Mouse (Mus musculus) limb, embryonic 14.5 days (tissue): Measurements from ENCODE around the gene Lifr. TPM values are rescaled to one million over a fixed set of nuclear protein-coding genes. Genes with fewer than 3 reads are reported as not detected.

Source experiments
- ATAC-seq: fragments of 200-750 bp; cut with Nextera tagmentation; 2 replicates; pipeline ENCODE4 v1.8.0; 2017; ENCODE audit warnings: low read depth, moderate number of reproducible peaks, moderate TSS enrichment; ENCODE audit not compliant: low FRiP score
- DNase-seq: peaks from one replicate; pipeline ENCODE4 v3.0.0-alpha.2; 2015; ENCODE audit warnings: low spot score
- H3K27ac ChIP-seq: fragments of 300-500 bp; sonication (generic); replicated peaks from 2 replicates; pipeline ENCODE4 v1.5.1; 2014; ENCODE audit warnings: low read depth, mild to moderate bottlenecking, low read length, moderate library complexity, mixed read lengths
- H3K27me3 ChIP-seq: fragments of 300-500 bp; sonication (generic); 2 replicates; pipeline ENCODE4 v1.6.1; 2014; ENCODE audit warnings: low read length, mixed read lengths; ENCODE audit not compliant: control insufficient read depth, insufficient read depth
- H3K36me3 ChIP-seq: fragments of 300-500 bp; sonication (generic); 2 replicates; pipeline ENCODE4 v1.6.1; 2014; ENCODE audit warnings: mild to moderate bottlenecking, low read length, moderate library complexity, mixed read lengths; ENCODE audit not compliant: control insufficient read depth, insufficient read depth
- H3K4me1 ChIP-seq: fragments of 300-500 bp; sonication (generic); 2 replicates; pipeline ENCODE4 v1.6.1; 2014; ENCODE audit warnings: antibody characterized with exemption, low read length, mixed read lengths; ENCODE audit not compliant: control insufficient read depth, insufficient read depth
- H3K4me2 ChIP-seq: fragments of 300-500 bp; sonication (generic); replicated peaks from 2 replicates; pipeline ENCODE4 v1.6.1; 2014; ENCODE audit warnings: low read depth, mild to moderate bottlenecking, low read length, moderate library complexity; ENCODE audit not compliant: severe bottlenecking
- H3K4me3 ChIP-seq: fragments of 300-500 bp; sonication (generic); replicated peaks from 2 replicates; pipeline ENCODE4 v1.5.1; 2014; ENCODE audit warnings: low read length
- H3K9ac ChIP-seq: fragments of 300-500 bp; sonication (generic); 2 replicates; pipeline ENCODE4 v1.6.1; 2014; ENCODE audit warnings: mild to moderate bottlenecking, low read depth, low read length, moderate library complexity; ENCODE audit not compliant: severe bottlenecking
- H3K9me3 ChIP-seq: fragments of 300-500 bp; sonication (generic); 2 replicates; pipeline ENCODE4 v1.6.1; 2016; ENCODE audit warnings: low read length; ENCODE audit not compliant: control insufficient read depth
- POLR2A ChIP-seq: fragments of 200-500 bp; IDR thresholded peaks from 2 replicates; pipeline ENCODE4 v1.8.0; 2012; ENCODE audit warnings: inconsistent platforms, mild to moderate bottlenecking, moderate library complexity, borderline replicate concordance; ENCODE audit not compliant: insufficient read depth, insufficient read length; ENCODE audit errors: extremely low read depth
- WGBS: fragments of 180-500 bp; shearing (Covaris S2); extraction: QIAGEN DNeasy Blood & Tissue Kit; methylation state at CpG from one replicate; pipeline ENCODE4 v1.1.7; 2014; 5-methylcytosine and 5-hydroxymethylcytosine counted together
- polyA plus RNA-seq, 2 experiments: library from polyadenylated mRNA; depleted of rRNA in 1 of 2; stranded (reverse) in 1 of 2; unstranded in 1 of 2; fragments of >200 nt; fragmentation: Nextera tagmentation in 1 of 2; extraction: Ambion mirVana in 1 of 2; gene quantifications; 2 replicates each; pipeline versions ENCODE4 v1.2.1 to v1.2.3; 2012 to 2014

Lifr gene
- polyA plus RNA-seq, 2 experiments = 15.7 to 25.2 TPM

- DNase-seq (no peak), ATAC-seq (no peak)
- no peak overlapping the region for H3K27ac ChIP-seq
- no peak for TF ChIP-seq POLR2A
- 65% methylated on average over 7 of the region's 7 CpGs for WGBS
- no peaks in the 10 kb centered on the region for H3K27me3 ChIP-seq
- H3K9ac ChIP-seq = no peak overlapping the region
- H3K9me3 ChIP-seq = 0 out of 2 replicates have a peak, but pooled peaks cover 5% of the 10 kb centered on the region
- H3K4me1 ChIP-seq = no peaks in the 10 kb centered on the region
- no peak overlapping the region for H3K4me3 ChIP-seq
- H3K36me3 ChIP-seq = no peaks in the 10 kb centered on the region
- H3K4me2 ChIP-seq = no peak overlapping the region
Measured at GRCm38 (mm10) chr15:7069374-7069773, 21.0 kb upstream of the Lifr start.

- DNase-seq (no peak), ATAC-seq (no peak)
- Histone ChIP-seq H3K36me3 (no peaks in the 10 kb centered on the region), H3K9me3 (0 out of 2 replicates have a peak, but pooled peaks cover 5% of the 10 kb centered on the region), H3K4me3 (no peak overlapping the region), H3K9ac (no peak overlapping the region), H3K4me2 (no peak overlapping the region), H3K27me3 (no peaks in the 10 kb centered on the region), H3K4me1 (no peaks in the 10 kb centered on the region), H3K27ac (no peak overlapping the region)
- WGBS = 63% methylated on average over 6 of the region's 6 CpGs
- no peak for TF ChIP-seq POLR2A
Measured at GRCm38 (mm10) chr15:7070199-7070794, 20.1 kb upstream of the Lifr start.

- no peak overlapping the region for H3K9ac ChIP-seq
- TF ChIP-seq POLR2A = no peak
- no peak for DNase-seq
- no peak overlapping the region for H3K4me2 ChIP-seq
- ATAC-seq = no peak
- H3K36me3 ChIP-seq = no peaks in the 10 kb centered on the region
- no peaks in the 10 kb centered on the region for H3K4me1 ChIP-seq
- H3K27ac ChIP-seq = no peak overlapping the region
- WGBS = 64% methylated on average over 3 of the region's 3 CpGs
- 0 out of 2 replicates have a peak, but pooled peaks cover 5% of the 10 kb centered on the region for H3K9me3 ChIP-seq
- H3K4me3 ChIP-seq = no peak overlapping the region
- no peaks in the 10 kb centered on the region for H3K27me3 ChIP-seq
Measured at GRCm38 (mm10) chr15:7073269-7073668, 17.1 kb upstream of the Lifr start.

GRCm38 (mm10) chr15:7075185-7075584, 15.2 kb upstream of the Lifr start:
- Histone ChIP-seq H3K27me3 (no peaks in the 10 kb centered on the region), H3K4me3 (no peak overlapping the region), H3K9ac (no peak overlapping the region), H3K36me3 (no peaks in the 10 kb centered on the region), H3K9me3 (0 out of 2 replicates have a peak, but pooled peaks cover 5% of the 10 kb centered on the region), H3K27ac (no peak overlapping the region), H3K4me1 (no peaks in the 10 kb centered on the region), H3K4me2 (no peak overlapping the region)
- 84% methylated on average over 6 of the region's 6 CpGs for WGBS
- DNase-seq = no peak
- no peak for ATAC-seq
- no peak for TF ChIP-seq POLR2A

GRCm38 (mm10) chr15:7078356-7078755, 12.1 kb upstream of the Lifr start:
- H3K27me3 ChIP-seq = no peaks in the 10 kb centered on the region
- ATAC-seq = no peak
- 74% methylated on average over 2 of the region's 2 CpGs for WGBS

More at GRCm38 (mm10) chr15:7078356-7078755, 12.1 kb upstream of the Lifr start:
- no peak overlapping the region for H3K4me2 ChIP-seq
- H3K4me1 ChIP-seq = peaks cover 7% of the 10 kb centered on the region; the same call in 1 of the 2 replicates
- DNase-seq = no peak
- H3K4me3 ChIP-seq = no peak overlapping the region
- no peak overlapping the region for H3K27ac ChIP-seq
- H3K9ac ChIP-seq = no peak overlapping the region
- 0 out of 2 replicates have a peak, but pooled peaks cover 5% of the 10 kb centered on the region for H3K9me3 ChIP-seq
- no peaks in the 10 kb centered on the region for H3K36me3 ChIP-seq
- TF ChIP-seq POLR2A = no peak
